Mouse (Mus musculus) liver, postnatal 0 days (tissue): ENCODE results near the gene Cox8a. TPM values are rescaled to one million over a fixed set of nuclear protein-coding genes. Genes with fewer than 3 reads are reported as not detected.

ENCODE experiments used
- ATAC-seq: fragments of 200-750 bp; cut with Nextera tagmentation; 2 replicates; pipeline ENCODE4 v1.8.0; 2017; ENCODE audit warnings: mild to moderate bottlenecking, moderate library complexity
- DNase-seq: peaks from one replicate; pipeline ENCODE4 v3.0.0-alpha.2; 2016
- H3K27ac ChIP-seq: fragments of 300-500 bp; sonication (generic); 2 replicates; pipeline ENCODE4 v1.5.1; 2014; ENCODE audit warnings: antibody characterized with exemption, moderate library complexity, mild to moderate bottlenecking, low read depth
- H3K27me3 ChIP-seq: fragments of 300-500 bp; sonication (generic); 2 replicates; pipeline ENCODE4 v1.6.1; 2014; ENCODE audit warnings: low read length, control low read depth, mixed read lengths; ENCODE audit not compliant: insufficient read depth
- H3K36me3 ChIP-seq: fragments of 300-500 bp; sonication (generic); replicated peaks from 2 replicates; pipeline ENCODE4 v1.6.1; 2014; ENCODE audit warnings: mild to moderate bottlenecking, control low read depth, low read length, moderate library complexity, mixed read lengths; ENCODE audit not compliant: insufficient read depth
- H3K4me1 ChIP-seq: fragments of 300-500 bp; sonication (generic); 2 replicates; pipeline ENCODE4 v1.6.1; 2014; ENCODE audit warnings: antibody characterized with exemption, mild to moderate bottlenecking, control low read depth; ENCODE audit not compliant: insufficient read depth
- H3K4me2 ChIP-seq: fragments of 300-500 bp; sonication (generic); 2 replicates; pipeline ENCODE4 v1.6.1; 2014; ENCODE audit warnings: low read depth, mild to moderate bottlenecking, low read length, moderate library complexity, mixed read lengths
- H3K4me3 ChIP-seq: fragments of 300-500 bp; sonication (generic); 2 replicates; pipeline ENCODE4 v1.5.1; 2014; ENCODE audit warnings: low read depth, low read length
- H3K9ac ChIP-seq: fragments of 300-500 bp; sonication (generic); replicated peaks from 2 replicates; pipeline ENCODE4 v1.6.1; 2014; ENCODE audit warnings: mild to moderate bottlenecking, moderate library complexity
- H3K9me3 ChIP-seq: fragments of 300-500 bp; sonication (generic); 2 replicates; pipeline ENCODE4 v1.6.1; 2016; ENCODE audit warnings: mild to moderate bottlenecking, control low read depth, low read length, mixed read lengths
- CTCF ChIP-seq: sonication (generic); IDR thresholded peaks from 2 replicates; pipeline ENCODE4 v1.5.1; 2016; ENCODE audit warnings: antibody characterized with exemption, low read depth
- EP300 ChIP-seq: IDR thresholded peaks from 2 replicates; pipeline ENCODE4 v1.6.1; 2016; ENCODE audit warnings: antibody characterized with exemption, low read depth, mild to moderate bottlenecking
- WGBS: fragments of 180-500 bp; shearing (Covaris S2); extraction: QIAGEN DNeasy Blood & Tissue Kit; methylation state at CpG from one replicate; pipeline ENCODE4 v1.1.7; 2014; ENCODE audit not compliant: insufficient replicate concordance; 5-methylcytosine and 5-hydroxymethylcytosine counted together
- polyA plus RNA-seq: library from polyadenylated mRNA; unstranded; fragments of >200 nt; fragmentation: Nextera tagmentation; extraction: Ambion mirVana; gene quantifications from 2 replicates; pipeline ENCODE4 v1.2.1, GENCODE M21; 2015

Cox8a gene
- 1,162 and 1,195 TPM in 2 replicates for polyA plus RNA-seq

- TF ChIP-seq EP300 (peak; percentile 56; the same call in 1 of the 2 replicates), CTCF (no peak)
- DNase-seq (peak; percentile 97), ATAC-seq (peak; percentile 98)
- no peaks in the 10 kb centered on the region for H3K9me3 ChIP-seq
- H3K9ac ChIP-seq = peak within 1 kb of the TSS; percentile 91
- H3K4me2 ChIP-seq = peak within 1 kb of the TSS; percentile 92
- no peaks in the 10 kb centered on the region for H3K27me3 ChIP-seq
- peaks cover 30% of the 10 kb centered on the region for H3K4me1 ChIP-seq
- peaks cover 31% of the 10 kb centered on the region for H3K36me3 ChIP-seq
- H3K4me3 ChIP-seq = peak within 1 kb of the TSS; percentile 85
- WGBS = under 1% methylated on average over 50 of the region's 50 CpGs
- peak within 1 kb of the TSS; percentile 94 for H3K27ac ChIP-seq
Observed at GRCm38 (mm10) chr19:7217162-7217925, at the start of gene Cox8a. Gene Cox8a (minus strand): TSS chr19:7217616.

- DNase-seq = no peak
- Histone ChIP-seq H3K4me2 (no peak overlapping the region), H3K4me3 (no peak overlapping the region), H3K4me1 (peaks cover 23% of the 10 kb centered on the region), H3K36me3 (no peaks in the 10 kb centered on the region), H3K9ac (no peak overlapping the region), H3K27ac (no peak overlapping the region), H3K9me3 (peaks cover 7% of the 10 kb centered on the region; the same call in 1 of the 2 replicates), H3K27me3 (peaks cover 25% of the 10 kb centered on the region)
- no peak for TF ChIP-seq CTCF
- TF ChIP-seq EP300 = no peak
- WGBS = 46% methylated on average over 4 of the region's 4 CpGs
- ATAC-seq = no peak
Observed at GRCm38 (mm10) chr19:7266421-7266831, 49.0 kb upstream of the Cox8a start.

- H3K27me3 ChIP-seq = peaks cover 25% of the 10 kb centered on the region
- WGBS = 39% methylated on average over 14 of the region's 14 CpGs
- no peak overlapping the region for H3K9ac ChIP-seq
- no peak for ATAC-seq
- no peaks in the 10 kb centered on the region for H3K36me3 ChIP-seq
- DNase-seq = no peak
- TF ChIP-seq CTCF (no peak), EP300 (no peak)
- H3K4me3 ChIP-seq = no peak overlapping the region
- peaks cover 23% of the 10 kb centered on the region for H3K4me1 ChIP-seq
- no peak overlapping the region for H3K27ac ChIP-seq
- H3K4me2 ChIP-seq = no peak overlapping the region
- H3K9me3 ChIP-seq = peaks cover 7% of the 10 kb centered on the region; the same call in 1 of the 2 replicates
Observed at GRCm38 (mm10) chr19:7265478-7266191, 48.2 kb upstream of the Cox8a start.

GRCm38 (mm10) chr19:7264766-7265331, 47.4 kb upstream of the Cox8a start:
- Histone ChIP-seq H3K4me1 (peaks cover 23% of the 10 kb centered on the region), H3K9me3 (peaks cover 7% of the 10 kb centered on the region; the same call in 1 of the 2 replicates), H3K27ac (no peak overlapping the region), H3K27me3 (peaks cover 25% of the 10 kb centered on the region), H3K36me3 (no peaks in the 10 kb centered on the region), H3K4me3 (no peak overlapping the region), H3K4me2 (no peak overlapping the region), H3K9ac (no peak overlapping the region)
- 49% methylated on average over 6 of the region's 6 CpGs for WGBS
- peak; percentile 17 for DNase-seq
- TF ChIP-seq EP300 (no peak), CTCF (no peak)
- ATAC-seq = no peak

- Histone ChIP-seq H3K4me1 (peaks cover 18% of the 10 kb centered on the region), H3K36me3 (no peaks in the 10 kb centered on the region), H3K9ac (no peak overlapping the region), H3K9me3 (peaks cover 7% of the 10 kb centered on the region; the same call in 1 of the 2 replicates), H3K27ac (no peak overlapping the region), H3K4me3 (no peak overlapping the region), H3K27me3 (peaks cover 21% of the 10 kb centered on the region), H3K4me2 (no peak overlapping the region)
- WGBS = 24% methylated on average over 9 of the region's 9 CpGs
- TF ChIP-seq CTCF (peak; percentile 92), EP300 (no peak)
- ATAC-seq (no peak), DNase-seq (peak; percentile 88)
Observed at GRCm38 (mm10) chr19:7264088-7264765, 46.8 kb upstream of the Cox8a start.
